Mouse (Mus musculus): Measurements from ENCODE around the gene Inf2. TPM values are rescaled to one million over a fixed set of nuclear protein-coding genes. Genes with fewer than 3 reads are reported as not detected.

The Inf2 gene
- polyA plus RNA-seq, 1 experiment from 2014 or later, result 7.4 TPM

GRCm38 (mm10) chr12:112575274-112575986 is 13.2 kb upstream of the Inf2 start:
- peak overlapping the region; percentile 88; the same call in 1 of the 2 replicates for H3K27ac ChIP-seq
- H3K4me1 ChIP-seq, result peaks cover 37% of the 10 kb centered on the region
- no peak overlapping the region for H3K4me3 ChIP-seq
- no peak overlapping the region for H3K4me2 ChIP-seq
- no peaks in the 10 kb centered on the region; the same call in 1 of the 2 replicates for H3K9me3 ChIP-seq
- no peak for ATAC-seq (ENCODE audit: insufficient number of reproducible peaks, low FRiP score, low TSS enrichment, low read depth)
- H3K36me3 ChIP-seq, result no peaks in the 10 kb centered on the region
- H3K9ac ChIP-seq, result no peak overlapping the region
- no peaks in the 10 kb centered on the region for H3K27me3 ChIP-seq
- WGBS, result 61% methylated on average over 8 of the region's 8 CpGs

GRCm38 (mm10) chr12:112576341-112576740 is 12.2 kb upstream of the Inf2 start:
- Histone ChIP-seq H3K36me3 (no peaks in the 10 kb centered on the region), H3K27ac (peak overlapping the region; percentile 88), H3K9me3 (no peaks in the 10 kb centered on the region; the same call in 1 of the 2 replicates), H3K4me2 (peak overlapping the region; percentile 33), H3K9ac (0 out of 2 replicates have a peak overlapping the region, but pooled peaks have one; percentile 23), H3K4me1 (peaks cover 37% of the 10 kb centered on the region), H3K27me3 (no peaks in the 10 kb centered on the region), H3K4me3 (no peak overlapping the region)
- peak; percentile 53 for ATAC-seq (ENCODE audit: insufficient number of reproducible peaks, low FRiP score, low TSS enrichment, low read depth)
- WGBS, result 11% methylated on average over 6 of the region's 6 CpGs

- Histone ChIP-seq H3K9ac (0 out of 2 replicates have a peak overlapping the region, but pooled peaks have one; percentile 23), H3K36me3 (no peaks in the 10 kb centered on the region), H3K4me2 (peak overlapping the region; percentile 33), H3K4me1 (peaks cover 37% of the 10 kb centered on the region), H3K27ac (peak overlapping the region; percentile 88), H3K27me3 (no peaks in the 10 kb centered on the region), H3K9me3 (no peaks in the 10 kb centered on the region; the same call in 1 of the 2 replicates), H3K4me3 (no peak overlapping the region)
- peak; percentile 56 for ATAC-seq (ENCODE audit: insufficient number of reproducible peaks, low FRiP score, low TSS enrichment, low read depth)
- 5% methylated on average over 3 of the region's 3 CpGs for WGBS
Measured at GRCm38 (mm10) chr12:112576749-112577148, 11.8 kb upstream of the Inf2 start.

GRCm38 (mm10) chr12:112578296-112579090 is 10.1 kb upstream of the Inf2 start:
- no peak overlapping the region for H3K4me2 ChIP-seq
- H3K27ac ChIP-seq, result peak overlapping the region; percentile 47
- no peak overlapping the region for H3K4me3 ChIP-seq
- WGBS, result 69% methylated on average over 6 of the region's 6 CpGs
- peaks cover 37% of the 10 kb centered on the region for H3K4me1 ChIP-seq
- H3K9me3 ChIP-seq, result no peaks in the 10 kb centered on the region; the same call in 1 of the 2 replicates
- ATAC-seq (ENCODE audit: insufficient number of reproducible peaks, low FRiP score, low TSS enrichment, low read depth), result no peak
- no peak overlapping the region for H3K9ac ChIP-seq
- H3K27me3 ChIP-seq, result no peaks in the 10 kb centered on the region
- H3K36me3 ChIP-seq, result no peaks in the 10 kb centered on the region

- peaks cover 37% of the 10 kb centered on the region for H3K4me1 ChIP-seq
- WGBS, result 58% methylated on average over 5 of the region's 5 CpGs
- no peak for ATAC-seq (ENCODE audit: insufficient number of reproducible peaks, low FRiP score, low TSS enrichment, low read depth)
- no peaks in the 10 kb centered on the region for H3K36me3 ChIP-seq
- no peak overlapping the region for H3K4me3 ChIP-seq
- H3K9me3 ChIP-seq, result no peaks in the 10 kb centered on the region
- H3K27me3 ChIP-seq, result no peaks in the 10 kb centered on the region
- H3K4me2 ChIP-seq, result no peak overlapping the region
- H3K9ac ChIP-seq, result no peak overlapping the region
- no peak overlapping the region for H3K27ac ChIP-seq
Measured at GRCm38 (mm10) chr12:112579430-112579829, 9.2 kb upstream of the Inf2 start.

- Histone ChIP-seq H3K27ac (no peak overlapping the region), H3K4me3 (no peak overlapping the region), H3K36me3 (no peaks in the 10 kb centered on the region), H3K4me1 (peaks cover 37% of the 10 kb centered on the region), H3K9me3 (no peaks in the 10 kb centered on the region), H3K4me2 (no peak overlapping the region), H3K9ac (no peak overlapping the region), H3K27me3 (no peaks in the 10 kb centered on the region)
- 79% methylated on average over 8 of the region's 8 CpGs for WGBS
- ATAC-seq (ENCODE audit: insufficient number of reproducible peaks, low FRiP score, low TSS enrichment, low read depth), result no peak
Measured at GRCm38 (mm10) chr12:112579926-112580325, 8.7 kb upstream of the Inf2 start.

GRCm38 (mm10) chr12:112581113-112581512 is 7.5 kb upstream of the Inf2 start:
- H3K36me3 ChIP-seq, result no peaks in the 10 kb centered on the region
- no peak overlapping the region for H3K27ac ChIP-seq
- H3K4me1 ChIP-seq, result peaks cover 32% of the 10 kb centered on the region
- ATAC-seq (ENCODE audit: insufficient number of reproducible peaks, low FRiP score, low TSS enrichment, low read depth), result no peak
- H3K9me3 ChIP-seq, result no peaks in the 10 kb centered on the region
- no peak overlapping the region for H3K4me2 ChIP-seq
- 83% methylated on average over 3 of the region's 3 CpGs for WGBS
- no peak overlapping the region for H3K4me3 ChIP-seq
- H3K27me3 ChIP-seq, result no peaks in the 10 kb centered on the region
- no peak overlapping the region for H3K9ac ChIP-seq

GRCm38 (mm10) chr12:112584954-112585353 is 3.6 kb upstream of the Inf2 start:
- Histone ChIP-seq H3K4me2 (no peak overlapping the region), H3K27ac (no peak overlapping the region), H3K27me3 (peaks cover 5% of the 10 kb centered on the region; the same call in 1 of the 2 replicates), H3K9me3 (no peaks in the 10 kb centered on the region), H3K4me1 (peaks cover 29% of the 10 kb centered on the region), H3K36me3 (no peaks in the 10 kb centered on the region), H3K4me3 (no peak overlapping the region), H3K9ac (no peak overlapping the region)
- ATAC-seq (ENCODE audit: insufficient number of reproducible peaks, low FRiP score, low TSS enrichment, low read depth), result no peak
- 39% methylated on average over 7 of the region's 7 CpGs for WGBS

GRCm38 (mm10) chr12:112585924-112586538 is 2.6 kb upstream of the Inf2 start:
- Histone ChIP-seq H3K9ac (no peak overlapping the region), H3K27ac (no peak overlapping the region), H3K27me3 (peaks cover 5% of the 10 kb centered on the region; the same call in 1 of the 2 replicates), H3K9me3 (no peaks in the 10 kb centered on the region), H3K4me3 (no peak overlapping the region), H3K4me1 (peaks cover 38% of the 10 kb centered on the region), H3K36me3 (no peaks in the 10 kb centered on the region), H3K4me2 (no peak overlapping the region)
- no peak for ATAC-seq (ENCODE audit: insufficient number of reproducible peaks, low FRiP score, low TSS enrichment, low read depth)
- 78% methylated on average over 7 of the region's 7 CpGs for WGBS

- no peaks in the 10 kb centered on the region for H3K9me3 ChIP-seq
- H3K9ac ChIP-seq, result no peak overlapping the region
- WGBS, result 64% methylated on average over 14 of the region's 14 CpGs
- H3K4me2 ChIP-seq, result peak overlapping the region; percentile 91; the same call in 1 of the 2 replicates
- peaks cover 38% of the 10 kb centered on the region for H3K4me1 ChIP-seq
- H3K27me3 ChIP-seq, result peaks cover 5% of the 10 kb centered on the region; the same call in 1 of the 2 replicates
- no peak overlapping the region for H3K27ac ChIP-seq
- no peak for ATAC-seq (ENCODE audit: insufficient number of reproducible peaks, low FRiP score, low TSS enrichment, low read depth)
- H3K36me3 ChIP-seq, result no peaks in the 10 kb centered on the region
- no peak overlapping the region for H3K4me3 ChIP-seq
Measured at GRCm38 (mm10) chr12:112587125-112588124, 1.2 kb upstream of the Inf2 start.
